Mouse (Mus musculus): ENCODE results near the gene Apol7e. TPM values are rescaled to one million over a fixed set of nuclear protein-coding genes. Genes with fewer than 3 reads are reported as not detected.
"Not testable (repeated sequence)": the region's sequence is repeated elsewhere in the genome, so short reads cannot be mapped to it uniquely, and the experiment has no call there.

Gene Apol7e
- total RNA-seq, 2 experiments from 2014 or later, result not detected

DNA sequence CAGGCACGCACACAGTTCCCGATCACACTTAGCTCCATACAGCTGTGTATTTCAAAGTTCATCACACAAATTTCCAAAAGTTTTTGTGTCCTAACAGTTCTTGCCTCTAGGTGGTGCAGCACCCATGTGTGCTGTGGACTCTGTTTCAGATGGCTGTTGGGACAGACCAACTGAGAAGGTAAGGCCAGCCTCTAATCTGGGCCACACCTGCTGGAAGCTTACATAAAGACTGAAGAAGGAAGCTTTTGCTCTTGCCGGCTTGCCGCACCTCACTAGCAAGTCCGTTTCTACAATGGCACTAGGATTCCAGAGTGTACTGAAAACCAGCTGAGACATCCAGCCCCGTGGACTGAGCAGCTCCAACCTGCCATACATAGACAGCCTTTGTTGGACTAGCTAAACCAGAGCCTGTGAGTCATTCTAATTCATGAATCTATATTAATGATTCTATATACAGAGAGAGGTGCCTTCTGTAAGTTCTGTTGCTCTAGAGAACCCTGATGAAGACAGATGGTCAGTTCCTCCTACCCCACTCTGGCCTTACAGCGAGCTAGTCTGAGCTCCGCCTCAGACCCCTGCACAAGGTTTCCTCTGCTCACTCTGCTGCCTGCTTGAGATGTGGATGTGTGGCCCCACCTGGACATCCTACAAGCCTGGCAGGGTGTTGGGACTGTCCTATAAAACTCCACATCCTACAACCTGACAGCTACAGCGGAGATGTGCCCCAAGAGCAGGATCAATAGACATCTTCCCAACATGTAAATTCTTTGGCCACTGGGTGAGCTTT, 42.0 kb downstream of the Apol7e start:
- DNase-seq (ENCODE audit: low spot score), result no peak

DNA sequence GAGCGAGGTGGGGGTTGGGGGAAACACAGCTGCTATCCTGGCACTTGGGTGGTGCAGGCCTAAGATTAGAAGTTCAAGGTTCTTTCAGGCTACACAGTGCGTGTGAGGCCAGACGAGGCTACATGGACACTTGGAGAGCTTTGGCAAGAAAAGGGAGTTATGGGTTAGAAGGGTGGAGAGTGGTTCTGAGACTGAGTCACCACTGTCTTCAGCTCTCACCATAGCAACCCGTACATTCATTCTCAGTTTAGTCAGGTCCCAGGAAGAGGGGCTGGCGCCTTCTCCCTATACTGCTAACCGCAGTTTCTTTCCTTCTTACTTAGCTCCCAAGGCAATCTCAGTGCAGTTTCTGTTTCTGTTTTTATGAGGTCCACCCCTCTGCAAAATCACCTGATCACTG, 42.9 kb downstream of the Apol7e start:
- not testable (repeated sequence) for DNase-seq (ENCODE audit: low spot score)

DNA sequence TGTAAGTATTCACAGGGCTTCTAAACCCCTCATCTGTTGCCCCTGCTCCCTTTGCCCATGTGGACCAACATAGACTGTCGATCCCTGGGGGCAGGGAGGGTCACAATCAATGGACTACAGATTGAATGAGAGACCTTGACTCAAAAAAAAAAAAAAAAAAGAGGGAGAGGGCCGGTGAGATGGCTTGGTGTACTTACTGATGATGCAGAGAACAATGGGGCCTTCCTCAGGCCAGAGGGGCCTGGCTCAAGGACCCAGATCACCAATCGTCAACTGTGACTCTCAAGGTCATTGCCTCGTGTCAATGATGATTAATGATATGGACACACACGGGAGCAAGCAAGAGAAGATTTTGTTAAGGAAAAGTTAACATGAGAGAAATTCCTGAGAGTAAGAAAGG, 46.0 kb downstream of the Apol7e start:
- DNase-seq (ENCODE audit: low spot score), result no peak

DNA sequence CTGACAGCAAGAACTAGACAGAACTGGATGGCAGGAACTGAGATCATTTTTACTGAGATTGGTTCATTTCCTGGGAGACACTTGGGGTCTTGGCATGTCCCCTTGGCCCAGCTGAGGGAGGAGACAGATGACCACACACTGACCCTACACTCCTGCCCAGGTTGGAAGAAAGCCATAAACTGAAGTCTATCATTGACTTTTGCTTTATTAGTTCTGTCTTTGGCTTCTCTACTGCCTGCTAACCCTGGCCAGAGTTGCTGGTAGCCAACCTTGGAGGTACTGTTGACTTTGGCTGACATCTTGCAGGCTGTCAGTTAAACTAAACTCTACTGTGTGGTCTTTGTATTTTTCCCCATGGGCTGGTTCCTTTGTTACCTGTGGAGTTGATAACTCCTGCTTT, 46.4 kb downstream of the Apol7e start:
- DNase-seq (ENCODE audit: low spot score), result no peak

DNA sequence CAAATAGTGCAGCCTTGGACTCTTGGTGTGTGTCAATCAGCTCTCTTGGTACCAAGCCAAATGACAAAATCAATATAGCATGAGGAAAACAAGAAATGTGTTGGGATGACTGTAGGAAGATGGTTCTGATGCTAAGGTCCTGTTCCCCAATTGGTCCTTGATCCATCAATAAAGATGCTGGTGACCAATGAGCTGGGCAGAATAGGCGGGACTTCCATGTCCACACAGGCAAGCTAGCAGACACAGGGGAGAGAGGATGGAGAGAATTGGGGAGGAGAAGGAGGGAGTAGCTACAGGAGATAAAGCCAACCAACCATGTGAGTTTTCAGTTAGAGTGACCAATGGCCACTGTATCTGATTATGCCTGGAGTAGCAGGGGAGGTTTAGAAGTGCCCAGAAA, 47.7 kb downstream of the Apol7e start:
- no peak for DNase-seq (ENCODE audit: low spot score)

DNA sequence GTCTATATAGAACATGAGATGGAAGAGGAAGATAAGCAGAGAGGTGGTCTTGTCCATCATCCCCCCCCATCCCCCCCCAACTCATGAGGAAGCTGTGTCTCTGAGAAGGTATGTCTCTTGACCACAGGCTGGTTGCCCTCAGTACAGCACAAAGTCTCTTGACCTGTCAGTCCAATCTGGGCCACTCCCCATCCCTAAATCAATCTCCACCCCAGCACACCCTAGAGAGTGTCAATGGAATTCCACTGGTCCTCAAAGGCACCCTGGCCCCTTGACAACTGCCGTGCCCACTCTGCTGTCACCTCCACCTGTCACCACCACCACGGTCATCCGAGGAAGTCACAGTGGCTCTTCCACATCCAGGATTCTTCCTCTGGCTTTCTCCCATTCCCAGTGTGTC, 49.8 kb downstream of the Apol7e start:
- DNase-seq (ENCODE audit: low spot score), result no peak

DNA sequence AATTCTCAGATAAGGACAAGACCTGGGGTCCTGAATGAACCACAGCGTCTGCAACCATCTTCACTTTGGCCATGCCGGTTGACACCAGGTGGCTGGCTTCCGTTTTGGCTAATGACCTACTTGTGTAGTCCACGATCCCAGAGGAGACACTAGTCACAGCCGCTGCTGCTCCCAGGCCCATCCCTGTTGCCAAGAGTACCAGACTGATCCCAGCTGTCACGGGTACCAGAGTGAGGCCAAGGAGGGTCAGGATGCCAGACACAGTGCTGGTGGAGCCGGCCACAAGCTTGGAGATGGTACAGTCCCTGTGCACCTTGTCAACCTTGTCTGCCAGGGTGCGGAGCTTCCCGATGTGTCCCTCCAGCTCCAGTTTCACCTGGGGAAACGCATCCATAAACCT, 51.1 kb downstream of the Apol7e start:
- DNase-seq (ENCODE audit: low spot score), result no peak

DNA sequence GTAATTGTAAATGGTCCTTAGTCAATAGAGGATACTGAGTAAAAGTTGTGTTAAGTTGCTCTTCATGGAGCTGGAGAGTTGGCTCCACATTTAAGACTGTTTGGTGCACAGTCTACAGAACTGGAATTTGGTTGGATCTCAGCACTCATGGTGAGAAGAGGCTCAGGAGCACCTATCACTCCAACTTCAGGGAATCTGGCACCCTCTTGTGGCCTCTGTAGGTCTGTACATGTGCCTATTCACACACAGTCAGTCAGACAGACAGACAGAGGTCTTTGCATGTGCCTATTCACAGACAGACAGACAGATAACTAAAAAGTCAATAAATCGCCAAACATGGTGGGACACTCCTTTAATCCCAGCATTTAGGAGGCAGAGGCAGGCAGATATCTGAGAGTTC, 51.8 kb downstream of the Apol7e start:
- peak; percentile 30 for DNase-seq (ENCODE audit: low spot score)

DNA sequence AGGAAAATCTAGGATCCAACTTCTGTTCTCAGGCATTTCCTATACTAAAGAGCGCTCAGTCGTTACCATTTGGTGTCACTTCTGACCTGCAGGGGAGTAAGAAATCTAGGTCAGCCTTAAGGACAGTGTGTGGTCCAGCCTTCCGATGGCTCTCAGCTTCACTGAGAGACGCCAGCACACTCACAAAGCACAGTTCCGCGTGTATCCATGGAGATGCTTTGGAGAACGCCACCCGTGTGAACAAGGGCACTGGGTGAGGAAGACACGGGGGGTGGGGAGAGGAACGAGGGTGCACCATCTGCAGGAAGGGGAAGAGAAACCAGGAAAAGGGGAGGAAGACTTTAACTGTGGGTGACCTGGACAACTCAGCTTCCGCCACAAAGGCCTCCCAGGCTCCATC, 53.8 kb downstream of the Apol7e start:
- no peak for DNase-seq (ENCODE audit: low spot score)

DNA sequence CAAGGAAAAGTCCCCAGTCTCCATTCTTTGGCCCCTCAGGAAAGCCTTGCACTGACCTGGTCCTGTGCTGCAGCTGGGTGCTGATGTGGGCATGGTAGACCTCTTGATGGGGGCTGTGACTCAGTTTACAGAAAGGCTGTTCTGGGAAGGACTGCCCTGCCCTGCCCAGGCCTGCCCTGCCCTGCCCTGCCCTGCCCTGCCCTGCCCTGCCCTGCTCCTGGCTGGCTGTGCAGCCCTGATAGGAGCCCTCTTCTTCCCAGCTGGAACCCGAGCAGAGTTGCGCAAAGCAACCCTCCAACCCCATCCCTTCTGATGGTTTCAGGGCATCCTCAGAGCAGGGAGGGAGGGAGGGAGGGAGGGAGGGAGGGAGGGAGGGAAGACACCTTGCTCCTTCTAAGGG, 56.5 kb downstream of the Apol7e start:
- DNase-seq (ENCODE audit: low spot score), result no peak

DNA sequence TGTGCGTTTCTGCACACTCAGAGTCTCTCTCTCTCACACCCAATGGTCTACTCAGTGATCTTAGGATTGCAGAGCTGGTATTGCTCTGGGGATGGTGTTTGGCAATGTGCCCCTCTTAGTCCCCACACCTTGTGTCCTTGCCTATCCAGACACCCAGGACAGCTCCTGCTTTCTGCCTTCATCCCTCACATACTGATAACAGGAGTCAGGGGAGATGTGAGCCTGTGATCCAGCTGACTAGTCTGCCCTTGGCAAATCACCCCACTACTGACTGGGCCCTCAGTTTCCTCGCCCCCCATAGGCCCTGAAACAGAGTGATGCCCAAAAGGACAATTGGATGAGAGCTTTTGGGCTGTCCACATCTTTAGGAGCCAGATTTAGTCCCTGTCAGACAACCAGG, 57.4 kb downstream of the Apol7e start:
- no peak for DNase-seq (ENCODE audit: low spot score)

DNA sequence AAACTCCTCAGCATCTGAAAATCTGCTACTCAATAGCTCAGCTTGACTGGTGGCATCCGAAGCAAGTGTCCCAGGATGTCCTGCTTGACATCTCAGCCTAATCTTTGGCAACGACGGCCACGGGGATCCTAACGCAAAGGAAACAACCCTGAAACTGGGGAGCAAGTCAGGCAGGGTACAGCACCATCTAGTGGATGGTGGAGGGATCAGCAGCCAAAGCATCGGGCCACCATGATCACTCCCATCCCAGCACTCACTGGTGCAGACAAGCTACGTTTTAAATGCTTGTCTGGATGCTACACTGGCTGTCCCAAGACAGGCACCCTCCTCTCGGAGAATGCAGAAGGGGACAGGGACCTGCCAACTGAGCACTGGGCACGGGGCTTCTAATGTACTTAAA, 58.2 kb downstream of the Apol7e start, which contains the start of gene Apol8:
TSS of gene Apol8 (minus strand) at position 156 of the 400 bp plus-strand sequence.
- peak; percentile 47 for DNase-seq (ENCODE audit: low spot score)

DNA sequence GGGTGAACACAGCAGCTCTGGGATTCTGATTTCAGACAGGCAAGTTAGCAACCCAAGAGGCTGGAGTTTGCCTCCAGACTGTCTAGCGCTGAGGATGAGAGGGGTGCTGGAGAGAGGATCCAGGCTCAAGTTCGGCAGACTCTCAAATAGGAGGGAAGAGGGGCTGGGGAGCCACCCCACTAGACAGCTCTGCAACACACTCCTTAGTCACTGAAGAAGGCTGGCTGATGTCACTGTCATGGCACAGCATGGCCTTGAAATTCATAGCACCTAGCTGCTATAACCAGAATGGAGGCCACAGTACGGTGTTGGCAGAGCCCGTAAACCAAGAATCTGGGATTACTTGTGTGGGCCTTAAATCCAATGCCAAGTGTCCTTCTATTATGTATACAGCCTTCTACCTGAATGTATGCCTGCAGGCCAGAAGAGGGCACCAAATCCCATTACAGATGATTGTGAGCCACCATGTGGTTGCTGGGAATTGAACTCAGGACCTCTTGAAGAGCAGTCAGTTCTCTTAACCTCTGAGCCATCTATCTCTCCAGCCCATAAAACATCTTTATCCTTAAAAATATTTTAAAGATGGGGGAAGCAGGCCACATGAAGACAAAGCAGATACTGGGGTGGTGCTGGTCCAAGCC, 59.0 kb downstream of the Apol7e start:
- DNase-seq (ENCODE audit: low spot score), result no peak

DNA sequence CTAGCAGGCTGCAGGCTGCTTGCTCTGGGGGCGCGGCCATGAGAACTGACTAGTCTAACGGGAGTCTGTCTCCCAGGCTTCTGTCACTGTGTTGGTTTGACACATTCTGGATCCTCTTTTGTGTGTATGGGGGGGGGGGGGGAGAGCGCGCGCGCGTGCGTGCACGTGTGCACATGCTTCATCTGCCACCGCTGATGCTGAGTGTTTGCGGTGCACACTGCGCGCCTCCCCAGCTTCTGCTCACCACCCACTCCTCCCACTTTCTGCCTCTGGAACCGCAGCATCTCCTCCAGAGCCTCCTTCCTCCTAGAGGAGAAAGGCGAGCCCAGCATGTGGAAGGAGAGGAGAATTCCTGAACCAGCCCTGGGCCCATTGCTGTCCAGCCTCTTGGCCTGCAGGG, 61.4 kb downstream of the Apol7e start:
- DNase-seq (ENCODE audit: low spot score), result no peak

DNA sequence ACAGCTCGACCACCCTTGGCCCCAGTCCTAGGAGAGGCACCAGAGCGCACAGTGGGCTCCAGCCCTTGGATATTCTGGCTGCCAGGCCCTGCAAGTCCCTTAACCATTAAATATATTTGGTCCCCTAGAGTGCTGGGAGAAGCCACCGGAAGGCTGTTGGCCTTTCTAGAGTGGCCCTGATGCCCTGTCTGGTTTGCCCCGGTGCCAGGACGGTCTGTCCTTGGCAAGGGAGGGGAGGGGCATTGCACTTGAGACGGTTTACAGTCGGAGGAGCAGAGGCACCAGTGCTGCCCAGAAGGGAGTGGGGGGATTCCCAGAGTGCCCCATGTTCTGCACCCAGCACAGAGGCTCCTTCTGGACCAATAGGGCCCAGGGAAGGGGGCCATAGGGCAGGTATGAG, 62.4 kb downstream of the Apol7e start:
- no peak for DNase-seq (ENCODE audit: low spot score)

DNA sequence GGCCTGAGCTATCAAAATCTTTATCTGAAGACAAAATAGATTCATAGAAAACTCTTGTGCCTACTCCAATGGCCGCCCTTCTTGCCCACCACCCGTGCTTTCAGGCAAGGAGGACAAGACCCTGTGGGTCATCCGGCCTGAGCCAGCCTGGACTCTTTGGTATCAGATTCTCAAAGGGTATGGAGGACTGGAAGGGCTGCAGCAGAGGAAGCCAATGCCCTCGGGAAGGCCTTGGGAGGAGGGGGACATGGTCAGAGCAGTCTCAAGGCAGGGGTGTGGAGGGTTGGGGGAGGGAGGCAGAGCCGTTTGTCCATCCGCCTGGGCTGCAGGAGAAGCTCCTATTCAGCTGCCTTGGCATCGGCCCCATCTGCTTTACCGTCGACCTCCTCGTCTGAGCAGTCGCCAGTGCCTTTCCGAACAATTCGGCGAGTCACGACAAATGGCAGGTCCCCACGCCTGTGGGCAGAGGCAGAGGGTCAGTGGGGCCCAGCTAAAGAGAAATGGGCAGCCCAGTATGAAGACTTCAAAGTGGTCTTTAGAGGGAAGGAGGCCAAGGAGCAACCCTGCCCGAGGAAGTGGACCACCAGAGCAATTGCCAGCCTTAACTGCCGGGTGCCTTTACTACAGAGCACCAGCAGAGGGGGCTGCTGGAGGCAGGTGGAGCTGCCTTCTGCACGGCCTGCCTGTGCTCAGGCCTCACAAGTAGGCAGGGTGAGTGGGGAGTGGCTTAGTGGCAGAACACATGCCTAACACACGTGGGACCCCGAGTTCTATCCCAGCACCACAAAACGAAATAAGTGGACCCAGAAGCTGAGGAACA, 63.1 kb downstream of the Apol7e start:
- peak; percentile 32 for DNase-seq (ENCODE audit: low spot score)

DNA sequence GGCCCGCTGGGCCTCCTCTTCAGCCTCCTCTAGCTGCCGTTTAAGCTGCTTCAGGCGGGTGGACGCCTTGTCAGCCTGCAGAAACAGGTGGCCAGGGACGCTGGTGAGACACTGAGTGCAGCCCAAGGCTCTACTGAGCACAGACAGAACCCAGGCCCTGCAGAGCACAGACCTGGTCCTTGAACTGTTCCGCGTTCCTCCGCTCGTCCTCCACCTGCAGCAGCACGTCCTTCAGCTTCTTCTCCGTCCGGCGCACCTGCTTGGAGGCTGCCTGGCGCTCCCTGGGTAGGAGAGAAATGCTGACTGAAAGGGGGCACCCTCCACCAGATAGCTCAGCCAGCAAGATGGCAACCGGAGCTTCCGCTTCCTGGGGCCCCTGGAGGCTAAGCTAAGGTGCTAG, 64.4 kb downstream of the Apol7e start:
- no peak for DNase-seq (ENCODE audit: low spot score)

DNA sequence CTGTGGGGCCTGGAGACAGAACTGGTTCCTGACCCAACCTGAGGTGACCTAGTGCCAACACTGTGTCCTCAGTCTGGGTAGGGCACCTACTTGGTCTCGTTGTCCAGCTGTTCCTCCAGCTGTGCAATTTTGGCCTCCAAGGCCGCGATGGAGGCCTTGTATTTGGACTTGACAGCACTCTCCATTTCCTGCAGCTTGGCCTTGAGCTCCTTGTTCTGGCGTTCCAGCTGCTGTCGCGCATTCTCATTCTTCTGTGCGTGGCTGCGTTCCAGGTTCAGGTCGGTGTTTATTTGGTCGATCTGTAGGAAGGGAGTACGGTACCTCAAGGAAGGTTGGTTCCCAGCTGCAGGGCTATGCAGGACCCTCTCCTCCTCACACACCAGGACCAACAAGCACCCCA, 65.0 kb downstream of the Apol7e start:
- DNase-seq (ENCODE audit: low spot score), result no peak

DNA sequence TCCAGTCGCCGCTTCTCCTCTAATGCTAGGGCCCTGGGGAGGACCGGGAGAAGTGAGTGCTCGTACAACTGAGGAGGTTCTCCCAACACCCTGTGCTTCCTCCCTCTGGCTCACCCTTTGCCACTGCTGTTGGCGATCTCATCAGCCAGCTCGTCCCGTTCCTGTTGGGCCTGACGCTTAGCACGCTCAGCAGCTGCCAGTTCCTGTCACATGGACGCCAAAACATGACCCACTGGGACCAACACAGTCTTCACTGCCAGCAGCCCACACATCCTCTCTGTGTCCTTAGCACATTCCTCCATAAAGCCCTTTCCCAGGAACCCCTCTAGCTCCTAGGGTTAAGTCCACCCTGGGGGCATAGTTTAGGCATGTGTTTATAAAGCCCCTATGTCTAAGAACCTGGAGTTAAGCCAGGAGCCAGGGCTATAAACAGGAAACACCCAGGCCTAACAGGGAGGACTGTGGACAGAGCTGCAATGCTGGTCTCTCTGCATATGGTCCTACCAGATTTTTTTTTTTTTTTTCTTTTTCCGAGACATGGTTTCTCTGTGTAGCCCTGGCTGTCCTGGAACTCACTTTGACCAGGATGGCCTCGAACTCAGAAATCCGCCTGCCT, 65.8 kb downstream of the Apol7e start:
- DNase-seq (ENCODE audit: low spot score), result peak; percentile 84

DNA sequence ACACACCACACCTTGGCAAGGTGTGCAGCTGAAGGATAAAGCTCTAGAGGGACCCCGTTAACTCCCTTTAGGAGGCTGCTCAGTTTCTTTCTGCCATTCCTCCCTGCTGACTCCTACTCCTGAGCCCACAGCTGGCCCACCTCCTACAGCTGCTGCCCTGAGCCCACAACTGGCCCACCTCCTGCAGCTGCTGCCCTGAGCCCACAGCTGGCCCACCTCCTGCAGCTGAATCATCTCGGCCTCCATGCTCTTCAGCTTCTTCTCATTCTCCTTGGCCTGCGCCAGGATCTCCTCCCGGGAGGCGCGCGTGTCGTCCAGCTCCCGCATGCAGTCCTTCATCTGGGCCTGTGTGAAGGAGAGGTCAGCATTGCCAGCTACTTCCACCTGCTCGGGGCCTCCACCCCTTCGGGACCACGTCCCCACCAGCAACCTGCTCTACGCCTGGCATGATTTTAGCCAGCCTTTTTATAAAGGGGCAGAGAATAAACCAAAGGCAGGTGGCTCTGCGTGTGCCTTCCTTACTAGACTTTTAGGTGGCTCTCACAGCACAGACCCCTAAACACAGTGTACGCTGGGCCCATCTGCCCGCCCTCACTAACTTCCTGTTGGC, 66.9 kb downstream of the Apol7e start:
- no peak for DNase-seq (ENCODE audit: low spot score)

DNA sequence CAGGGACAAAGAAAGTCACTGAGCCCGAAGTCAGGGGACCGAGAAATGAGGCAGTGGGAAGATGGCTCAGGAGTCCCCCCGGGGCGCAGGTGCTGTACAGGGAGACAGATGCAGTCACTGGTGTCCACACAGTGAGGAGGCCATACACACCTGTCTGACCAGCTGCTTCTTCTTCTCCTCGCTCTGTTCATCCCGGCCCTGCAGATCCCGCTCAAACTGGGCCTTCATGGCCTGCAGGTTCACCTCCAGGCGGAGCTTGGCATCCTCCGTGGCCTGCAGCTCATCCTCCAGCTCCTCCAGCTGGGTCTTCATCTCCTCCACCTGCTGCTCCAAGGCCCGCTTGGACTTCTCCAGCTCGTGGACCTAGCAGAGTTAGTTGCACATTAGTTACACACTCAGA, 68.3 kb downstream of the Apol7e start:
- DNase-seq (ENCODE audit: low spot score), result no peak
